Mouse (Mus musculus) bone marrow, adult 2 months (tissue): Measurements from ENCODE around the gene Trmt10a. TPM values are rescaled to one million over a fixed set of nuclear protein-coding genes. Genes with fewer than 3 reads are reported as not detected.
A peak's percentile ranks its signal among the peaks of the same experiment; 100 is the strongest.

Source experiments
- H3K27ac ChIP-seq: fragments of 200-500 bp; 2 replicates; pipeline ENCODE4 v1.5.1; 2012; ENCODE audit warnings: low read depth, mild to moderate bottlenecking, control low read depth, inconsistent platforms, low read length; ENCODE audit not compliant: control insufficient read depth, poor library complexity, insufficient read depth
- H3K4me1 ChIP-seq: fragments of 200-500 bp; 2 replicates; pipeline ENCODE4 v1.6.1; 2011; ENCODE audit warnings: low read length; ENCODE audit not compliant: control insufficient read depth, insufficient read depth
- H3K4me3 ChIP-seq: fragments of 200-500 bp; replicated peaks from 2 replicates; pipeline ENCODE3; 2011; ENCODE audit warnings: mild to moderate bottlenecking, low read depth, low read length, control low read depth; ENCODE audit not compliant: control insufficient read depth
- CTCF ChIP-seq: fragments of 200-500 bp; IDR thresholded peaks from 2 replicates; pipeline ENCODE4 v1.5.1; 2011; ENCODE audit warnings: low read length, control low read depth; ENCODE audit not compliant: control insufficient read depth, insufficient read depth
- POLR2A ChIP-seq: fragments of 200-500 bp; IDR thresholded peaks from 2 replicates; pipeline ENCODE4 v1.6.1; 2011; ENCODE audit warnings: low read depth, mild to moderate bottlenecking, control low read depth, low read length, borderline replicate concordance; ENCODE audit not compliant: control insufficient read depth
- WGBS: fragments of 180-500 bp; shearing (Covaris S2); methylation state at CpG from one replicate; pipeline ENCODE4 v1.1.7; 2018; 5-methylcytosine and 5-hydroxymethylcytosine counted together
- polyA plus RNA-seq: library from polyadenylated mRNA; stranded (reverse); fragments of >200 nt; gene quantifications from 2 replicates; pipeline ENCODE4 v1.2.4, GENCODE M21; 2011; ENCODE audit warnings: low replicate concordance; ENCODE audit not compliant: missing spikeins, insufficient read depth, insufficient read length

Trmt10a gene
- 2.0 and 4.3 TPM in 2 replicates for polyA plus RNA-seq

GRCm38 (mm10) chr3:138143315-138144059, at the start of gene Trmt10a:
TSS of gene Trmt10a (plus strand) at chr3:138143448.
- Histone ChIP-seq H3K4me3 (peak within 1 kb of the TSS; percentile 90), H3K27ac (peak within 1 kb of the TSS; percentile 96), H3K4me1 (no peaks in the 10 kb centered on the region)
- WGBS = under 1% methylated on average over 70 of the region's 70 CpGs
- TF ChIP-seq POLR2A (peak; percentile 77), CTCF (peak; percentile 29; the same call in 1 of the 2 replicates)

DNA sequence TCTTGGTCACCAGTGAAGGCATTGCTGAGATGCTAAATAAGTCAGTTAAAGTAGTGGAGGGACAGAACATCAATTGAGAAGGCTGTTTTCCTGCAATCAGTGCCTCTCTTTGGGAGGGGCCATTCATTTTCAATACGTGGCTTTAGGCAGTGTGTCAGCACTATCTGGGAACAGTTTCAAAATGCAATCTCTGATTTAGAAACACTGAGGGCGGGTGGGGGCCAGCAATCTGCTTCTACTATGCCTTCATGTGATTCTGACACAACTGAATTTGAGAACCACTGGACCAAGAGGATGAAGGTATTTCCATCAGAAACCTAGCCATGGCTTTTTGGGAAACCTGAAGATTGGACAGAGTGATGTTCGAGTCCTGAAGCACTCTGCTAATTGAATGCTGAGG, 47.9 kb upstream of the Trmt10a start:
- 62% methylated on average over 3 of the region's 3 CpGs for WGBS
- H3K27ac ChIP-seq = no peak overlapping the region
- H3K4me1 ChIP-seq = no peaks in the 10 kb centered on the region
- H3K4me3 ChIP-seq = no peak overlapping the region
- TF ChIP-seq CTCF (no peak), POLR2A (no peak)

DNA sequence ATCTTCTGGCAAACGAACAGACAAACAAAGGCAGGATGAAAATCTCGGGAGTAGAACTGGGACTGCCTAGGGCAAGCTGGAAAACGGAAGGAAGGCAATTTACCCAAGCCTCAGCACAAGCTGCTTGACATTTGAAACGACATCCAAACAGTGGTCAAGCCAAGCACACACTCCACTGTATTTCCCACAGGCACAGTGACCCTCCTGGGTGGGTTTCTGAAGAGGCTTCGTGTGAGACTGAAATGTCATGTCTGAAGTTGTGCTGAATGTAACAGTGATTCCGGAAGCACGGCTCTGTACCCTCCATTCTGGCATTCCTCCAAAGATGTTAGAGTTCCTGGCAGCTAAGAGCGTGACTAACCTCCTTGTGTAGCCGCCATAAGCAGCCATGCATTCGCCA, 47.5 kb upstream of the Trmt10a start:
- 80% methylated on average over 10 of the region's 10 CpGs for WGBS
- Histone ChIP-seq H3K27ac (no peak overlapping the region), H3K4me1 (no peaks in the 10 kb centered on the region), H3K4me3 (no peak overlapping the region)
- no peak for TF ChIP-seq CTCF
- no peak for TF ChIP-seq POLR2A

DNA sequence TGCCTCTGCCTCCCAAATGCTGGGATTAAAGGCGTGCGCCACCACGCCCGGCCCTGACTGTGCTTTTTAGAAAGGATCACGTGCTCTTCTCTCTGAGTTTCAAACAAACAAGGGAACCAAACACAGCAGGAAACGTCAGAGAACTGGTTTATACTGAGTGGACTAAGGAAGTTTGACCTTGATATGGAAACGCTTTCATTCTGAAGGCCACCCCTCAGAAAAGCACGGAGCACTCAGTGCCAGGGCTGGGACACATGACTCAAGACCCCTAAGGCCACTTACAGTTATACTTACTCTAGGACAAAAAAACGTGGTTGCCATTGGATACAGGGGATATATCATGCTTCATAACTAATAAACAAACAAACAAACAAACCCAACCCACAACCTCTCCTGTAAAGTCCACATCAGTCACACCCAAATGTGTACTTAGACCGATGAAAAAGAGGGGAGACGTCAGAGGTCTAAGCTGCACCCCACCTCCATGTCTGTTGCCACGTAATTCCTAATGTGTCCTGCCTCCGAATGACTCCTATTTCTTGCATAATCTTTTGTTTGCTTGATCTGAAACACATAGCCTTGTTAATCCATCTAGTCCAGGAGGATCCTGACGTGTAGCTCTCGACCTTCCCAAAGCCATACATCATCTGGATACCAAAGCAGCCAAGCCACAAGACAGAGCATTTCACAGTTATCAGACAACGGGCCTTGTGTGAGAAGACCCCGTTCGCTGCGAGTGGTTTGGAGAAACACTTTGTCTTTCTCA, 46.8 kb upstream of the Trmt10a start:
- TF ChIP-seq CTCF (no peak), POLR2A (no peak)
- H3K4me3 ChIP-seq = no peak overlapping the region
- whole genome bisulfite sequencing = 81% methylated on average over 19 of the region's 19 CpGs
- H3K27ac ChIP-seq = no peak overlapping the region
- no peaks in the 10 kb centered on the region for H3K4me1 ChIP-seq

DNA sequence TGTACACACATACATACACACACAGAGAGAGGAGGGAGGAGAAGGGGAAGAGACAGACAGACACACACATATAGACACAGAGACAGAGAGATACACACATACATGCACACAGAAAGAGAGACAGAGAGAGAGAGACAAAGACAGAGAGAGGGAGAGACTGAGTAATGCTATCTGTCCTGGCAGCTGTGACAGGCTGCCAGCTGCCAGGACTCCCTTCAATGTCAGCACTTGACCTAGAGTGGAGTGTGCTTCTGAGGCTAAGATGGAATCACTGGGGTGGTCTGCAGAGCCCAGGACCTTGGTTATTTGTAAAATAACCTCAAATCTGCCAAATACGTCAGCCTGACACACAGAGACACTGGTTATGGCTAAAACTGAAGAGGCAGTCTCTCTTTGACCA, 45.5 kb upstream of the Trmt10a start:
- Histone ChIP-seq H3K27ac (no peak overlapping the region), H3K4me3 (no peak overlapping the region), H3K4me1 (no peaks in the 10 kb centered on the region)
- no peak for TF ChIP-seq POLR2A
- no peak for TF ChIP-seq CTCF
- 74% methylated on average over 1 of the region's 1 CpGs for WGBS

GRCm38 (mm10) chr3:138101936-138102335, 41.3 kb upstream of the Trmt10a start:
- WGBS = 81% methylated on average over 4 of the region's 4 CpGs
- H3K4me1 ChIP-seq = no peaks in the 10 kb centered on the region; the same call in 1 of the 2 replicates

DNA sequence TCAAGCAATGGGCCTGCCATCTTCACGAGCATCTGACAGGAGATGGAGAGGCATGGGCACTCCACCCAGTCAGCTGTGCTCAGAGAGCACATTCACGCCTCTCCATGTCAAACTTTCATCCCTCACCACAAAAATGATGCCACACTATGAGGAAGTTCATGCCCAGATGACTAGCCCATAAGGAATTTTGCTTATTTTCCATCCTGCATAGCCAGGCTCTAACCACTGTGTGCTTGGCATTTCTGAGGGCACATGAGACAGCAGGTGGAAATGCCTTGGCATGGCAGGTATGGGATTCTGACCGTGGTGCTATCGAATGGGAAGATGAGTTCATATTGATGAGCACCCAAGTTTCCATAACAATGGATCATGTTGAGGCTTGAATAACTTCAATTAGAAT, 39.6 kb upstream of the Trmt10a start:
- WGBS = 85% methylated on average over 4 of the region's 4 CpGs
- Histone ChIP-seq H3K4me3 (no peak overlapping the region), H3K27ac (no peak overlapping the region), H3K4me1 (no peaks in the 10 kb centered on the region; the same call in 1 of the 2 replicates)
- no peak for TF ChIP-seq POLR2A
- no peak for TF ChIP-seq CTCF

More at GRCm38 (mm10) chr3:138101936-138102335, 41.3 kb upstream of the Trmt10a start:
- no peak overlapping the region for H3K27ac ChIP-seq
- no peak overlapping the region for H3K4me3 ChIP-seq
- TF ChIP-seq POLR2A (no peak), CTCF (no peak)

- H3K4me1 ChIP-seq = no peaks in the 10 kb centered on the region; the same call in 1 of the 2 replicates
- WGBS = 72% methylated on average over 5 of the region's 5 CpGs
- no peak overlapping the region for H3K4me3 ChIP-seq
- no peak overlapping the region for H3K27ac ChIP-seq
- TF ChIP-seq POLR2A (no peak), CTCF (no peak)
These were observed 38.2 kb upstream of the Trmt10a start for GRCm38 (mm10) chr3:138105056-138105455.

GRCm38 (mm10) chr3:138106887-138107286, 36.4 kb upstream of the Trmt10a start:
- Histone ChIP-seq H3K4me3 (no peak overlapping the region), H3K4me1 (no peaks in the 10 kb centered on the region; the same call in 1 of the 2 replicates), H3K27ac (no peak overlapping the region)
- 76% methylated on average over 10 of the region's 10 CpGs for WGBS
- no peak for TF ChIP-seq CTCF
- no peak for TF ChIP-seq POLR2A
